Mouse (Mus musculus) forelimb bud, embryonic 11.5 days (tissue): ENCODE results near the gene Ccdc62.

Experiments used
- DNase-seq: peaks from one replicate; pipeline ENCODE4 v3.0.0-alpha.2; 2012; ENCODE audit warnings: low read depth, low spot score

Ccdc62 gene

GRCm38 (mm10) chr5:124001274-124001673 lies 70.8 kb downstream of the Ccdc62 start:
- no peak for DNase-seq

- no peak for DNase-seq
Observed at GRCm38 (mm10) chr5:124002876-124003275, 72.4 kb downstream of the Ccdc62 start.

- DNase-seq: no peak
Observed at GRCm38 (mm10) chr5:124003375-124003774, 72.9 kb downstream of the Ccdc62 start.

- no peak for DNase-seq
Observed at GRCm38 (mm10) chr5:124004356-124005150, 74.1 kb downstream of the Ccdc62 start.

GRCm38 (mm10) chr5:124005151-124005500 lies 74.6 kb downstream of the Ccdc62 start:
- no peak for DNase-seq

- no peak for DNase-seq
Observed at GRCm38 (mm10) chr5:124005591-124005990, 75.1 kb downstream of the Ccdc62 start.

GRCm38 (mm10) chr5:124006082-124006873 lies 75.8 kb downstream of the Ccdc62 start:
- DNase-seq: no peak

- no peak for DNase-seq
Observed at GRCm38 (mm10) chr5:124006891-124007491, 76.5 kb downstream of the Ccdc62 start.

- DNase-seq: no peak
Observed at GRCm38 (mm10) chr5:124010077-124010476, 79.6 kb downstream of the Ccdc62 start.

GRCm38 (mm10) chr5:124010910-124011655 lies 80.6 kb downstream of the Ccdc62 start:
- peak; percentile 54 for DNase-seq

- DNase-seq: no peak
Observed at GRCm38 (mm10) chr5:124011927-124012326, 81.4 kb downstream of the Ccdc62 start.

GRCm38 (mm10) chr5:124012885-124013284 lies 82.4 kb downstream of the Ccdc62 start:
- no peak for DNase-seq

- DNase-seq: no peak
Observed at GRCm38 (mm10) chr5:124013747-124014146, 83.3 kb downstream of the Ccdc62 start.

GRCm38 (mm10) chr5:124014180-124014579 lies 83.7 kb downstream of the Ccdc62 start:
- no peak for DNase-seq

- DNase-seq: no peak
Observed at GRCm38 (mm10) chr5:124014791-124015251, 84.3 kb downstream of the Ccdc62 start.

GRCm38 (mm10) chr5:124015727-124016126 lies 85.2 kb downstream of the Ccdc62 start:
- DNase-seq: no peak

- no peak for DNase-seq
Observed at GRCm38 (mm10) chr5:124016291-124016821, 85.9 kb downstream of the Ccdc62 start.

GRCm38 (mm10) chr5:124017941-124018340 lies 87.5 kb downstream of the Ccdc62 start:
- no peak for DNase-seq

- no peak for DNase-seq
Observed at GRCm38 (mm10) chr5:124018651-124019050, 88.2 kb downstream of the Ccdc62 start.
